Mouse (Mus musculus) heart, adult 9 months (tissue): Measurements from ENCODE around the gene Nfia.

ENCODE experiments used
- DNase-seq, 2 experiments: peaks; one replicate each; pipeline ENCODE4 v3.0.0; 2022; ENCODE audit warnings: low spot score in 2 of 2

Gene Nfia

DNA sequence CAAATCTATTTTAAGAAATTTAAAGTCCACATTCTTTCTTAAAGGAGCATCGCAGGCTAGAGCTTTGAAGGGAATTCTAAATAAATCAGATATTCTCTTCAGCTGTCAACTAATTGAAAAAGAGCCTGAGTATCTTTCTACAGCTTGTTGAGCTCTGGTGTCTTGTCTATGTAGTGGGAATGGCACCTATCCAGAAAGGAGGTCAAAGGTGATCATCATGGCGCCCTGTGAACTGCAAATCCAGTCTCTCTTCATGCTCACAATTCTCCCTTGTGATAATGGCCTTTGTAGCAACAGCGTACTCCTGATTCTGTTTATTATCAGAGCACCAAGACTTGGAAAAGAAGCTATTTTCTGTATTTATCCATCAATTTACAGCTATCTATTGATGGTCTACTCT is 6.4 kb upstream of the Nfia start:
- no peak for DNase-seq

DNA sequence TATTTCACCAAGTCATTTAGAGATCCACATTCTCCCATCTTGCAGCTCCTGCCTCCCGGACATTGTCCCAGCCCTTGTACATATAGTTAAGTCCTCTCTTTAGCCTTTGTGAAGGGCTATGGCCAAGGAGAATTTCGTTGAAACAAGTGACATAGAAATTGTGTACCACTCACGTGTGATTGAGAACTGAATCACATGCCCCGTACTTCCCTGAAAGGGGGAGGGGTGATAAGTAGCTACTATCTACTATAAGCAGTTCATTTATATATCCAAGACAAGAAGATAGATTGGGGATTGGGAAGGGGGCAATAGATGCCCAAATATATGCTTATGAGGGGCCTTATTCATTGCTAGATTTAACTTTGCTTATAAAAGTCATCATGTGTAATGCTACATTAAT is 5.5 kb upstream of the Nfia start:
- no peak for DNase-seq

DNA sequence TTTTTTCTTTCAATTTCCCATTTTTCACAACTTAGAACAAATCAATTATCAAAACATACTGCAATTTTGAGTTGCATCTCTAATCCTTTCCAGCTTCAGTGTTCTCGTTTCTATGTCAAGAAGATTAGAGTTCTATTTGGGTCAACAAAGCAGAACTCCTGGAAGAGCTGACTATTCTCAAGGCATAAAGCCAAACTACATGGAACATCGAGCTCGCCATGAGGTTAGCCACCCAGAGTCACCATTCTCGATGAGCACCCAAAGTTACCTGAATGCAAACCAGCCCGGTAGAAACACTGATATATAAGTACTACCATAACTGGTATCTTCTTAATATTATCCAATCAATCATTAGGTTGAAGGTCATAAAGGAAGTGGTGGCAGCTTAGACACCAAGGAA is 5.0 kb upstream of the Nfia start:
- no peak for DNase-seq

- DNase-seq = no peak
Measured at GRCm38 (mm10) chr4:97769861-97770260, 2.7 kb upstream of the Nfia start.

GRCm38 (mm10) chr4:97771426-97771825 is 1.1 kb upstream of the Nfia start:
- DNase-seq = no peak

- DNase-seq = peak; percentile 99
Measured at GRCm38 (mm10) chr4:97772084-97772484, 450 bp upstream of the Nfia start.

DNA sequence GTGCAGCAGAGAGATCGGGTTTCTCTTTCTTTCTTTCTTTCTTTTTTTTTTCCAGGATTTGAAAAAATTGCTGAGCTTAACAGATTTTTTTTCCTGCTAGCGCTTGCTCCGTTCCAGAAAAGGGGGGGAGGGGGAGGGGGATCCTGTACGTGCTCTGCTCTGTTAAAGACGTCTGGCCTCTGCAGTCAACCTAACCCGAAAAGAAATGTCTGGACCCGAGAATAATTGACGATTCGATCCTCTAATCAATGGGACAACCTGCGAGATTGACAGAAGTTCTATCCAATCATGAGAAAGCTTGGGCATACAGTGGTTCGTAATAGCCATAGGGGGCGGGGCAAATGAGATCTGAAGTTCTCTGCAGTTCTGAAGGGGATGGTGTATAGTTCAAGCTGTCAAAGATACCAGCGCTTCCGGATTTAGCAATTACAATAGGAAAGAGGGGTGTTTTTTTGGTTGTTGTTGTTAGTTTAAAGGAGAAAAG is 618 bp downstream of the Nfia start:
- DNase-seq = peak; percentile 99 to 100

DNA sequence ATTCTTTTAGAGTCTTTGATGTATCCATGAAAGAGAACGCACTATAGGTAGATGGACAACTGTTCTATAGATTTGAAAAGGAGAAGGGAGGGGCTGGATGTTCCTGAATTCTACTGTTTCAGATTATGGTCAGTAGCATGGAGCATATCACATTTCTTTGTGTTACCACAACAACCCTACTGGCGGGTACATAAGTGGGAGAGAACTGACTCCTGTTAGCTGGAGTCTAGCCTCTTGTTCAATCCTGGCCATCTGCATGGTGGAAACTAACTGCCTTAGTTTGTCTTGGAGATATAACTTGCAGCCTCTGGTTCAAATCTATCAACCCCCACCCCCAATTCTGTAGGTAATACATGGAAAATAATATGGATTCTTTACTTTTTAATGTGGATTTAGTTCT is 1.3 kb downstream of the Nfia start:
- DNase-seq = no peak

DNA sequence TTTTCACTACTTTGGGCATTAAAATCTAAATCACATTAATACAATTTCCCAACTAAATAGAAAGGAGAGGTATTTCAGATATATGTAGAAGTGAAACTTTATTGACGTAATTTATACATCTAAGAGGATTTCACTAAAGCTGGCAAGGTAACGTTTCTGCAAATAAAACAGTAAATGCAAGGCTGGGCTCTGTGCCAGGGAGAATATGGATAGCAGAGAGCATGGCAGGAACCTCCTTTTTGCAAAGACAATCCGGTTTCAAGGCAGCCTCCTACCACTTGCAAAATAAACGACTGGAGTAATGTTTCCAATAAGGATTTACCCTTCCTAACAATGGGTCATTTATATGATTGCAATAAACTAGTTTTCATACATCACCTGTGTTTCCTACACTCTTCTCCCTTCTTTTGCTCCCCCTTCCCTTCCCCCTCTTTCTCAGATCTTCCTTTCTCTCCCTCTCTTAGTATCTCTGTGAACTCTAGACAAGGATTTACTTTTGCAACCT is 2.0 kb downstream of the Nfia start:
- no peak for DNase-seq

- DNase-seq = peak; percentile 87 to 89
Measured at GRCm38 (mm10) chr4:97775059-97775458, 2.5 kb downstream of the Nfia start.

GRCm38 (mm10) chr4:97775494-97776265 is 3.1 kb downstream of the Nfia start:
- no peak for DNase-seq

GRCm38 (mm10) chr4:97776388-97777080 is 4.0 kb downstream of the Nfia start:
- peak in 1 of 2 experiments; percentile 44 for DNase-seq

GRCm38 (mm10) chr4:97777081-97777705 is 4.7 kb downstream of the Nfia start:
- DNase-seq = peak in 1 of 2 experiments; percentile 59

DNA sequence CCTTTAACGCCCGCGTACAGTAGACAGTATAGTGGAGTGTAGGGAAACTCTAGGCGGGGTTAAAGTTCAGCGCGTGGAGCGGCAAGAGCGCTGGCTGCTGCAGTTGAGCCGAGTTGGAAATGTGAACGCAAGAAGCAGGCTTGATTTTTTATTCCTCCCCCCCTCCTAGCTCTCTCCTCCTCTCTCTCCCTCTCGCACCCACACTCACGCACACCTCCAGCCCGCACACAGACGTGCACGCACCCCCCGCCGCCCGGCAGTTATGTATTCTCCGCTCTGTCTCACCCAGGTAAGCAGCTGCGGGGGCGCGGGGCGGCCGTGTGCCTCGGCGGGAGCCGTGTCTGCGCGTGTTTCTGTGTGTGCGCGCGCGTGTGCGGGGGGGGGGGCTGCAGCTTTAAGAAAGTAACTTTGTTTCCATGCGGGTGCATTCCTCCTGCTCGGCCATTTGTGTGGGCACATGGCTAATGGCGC is 5.2 kb downstream of the Nfia start, which contains the start of gene E130114P18Rik:
TSS of gene E130114P18Rik (minus strand) at position 373 of the 471 bp plus-strand sequence.
- peak; percentile 73 to 74 for DNase-seq

- DNase-seq = no peak
Measured at GRCm38 (mm10) chr4:97778211-97779002, 5.9 kb downstream of the Nfia start.

- DNase-seq = peak in 1 of 2 experiments; percentile 58
Measured at GRCm38 (mm10) chr4:97779003-97779930, 6.7 kb downstream of the Nfia start.

GRCm38 (mm10) chr4:97780024-97780423 is 7.5 kb downstream of the Nfia start:
- DNase-seq = peak in 1 of 2 experiments; percentile 40

- DNase-seq = no peak
Measured at GRCm38 (mm10) chr4:97780666-97781435, 8.3 kb downstream of the Nfia start.

GRCm38 (mm10) chr4:97782069-97782468 is 9.5 kb downstream of the Nfia start:
- DNase-seq = no peak
